Mouse (Mus musculus): ENCODE results near the gene Itpkc.

The Itpkc gene

DNA sequence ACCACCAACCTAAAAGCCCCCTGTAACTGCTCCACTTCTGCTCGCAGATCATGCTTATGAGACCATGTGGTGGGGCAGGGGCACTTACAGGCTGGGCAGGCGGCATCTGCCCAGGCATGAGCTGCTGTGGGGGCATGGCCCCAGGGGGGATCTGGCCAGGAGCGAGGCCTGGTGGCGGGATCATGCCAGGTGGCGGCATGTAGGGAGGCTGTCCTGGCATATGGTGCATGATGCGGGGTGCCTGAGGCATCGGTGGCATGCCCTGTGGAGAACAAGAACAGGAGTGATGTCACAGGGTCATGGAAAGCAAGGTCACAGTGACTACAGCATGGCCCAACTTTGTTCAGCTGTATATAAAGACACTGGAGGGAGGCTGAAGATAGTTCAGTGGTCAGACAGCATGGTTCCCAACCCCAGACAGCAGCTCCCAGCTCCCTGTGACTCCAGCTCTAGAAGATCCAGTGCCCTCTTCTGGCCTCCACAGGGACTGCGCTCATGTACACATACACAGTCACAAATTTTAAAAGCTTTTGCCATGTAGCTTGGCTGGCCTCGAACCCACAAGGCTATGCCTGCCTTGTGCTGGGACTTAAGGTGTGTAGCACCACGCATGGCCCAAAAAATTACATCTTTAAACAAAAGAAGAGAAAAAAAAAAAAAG is 39.1 kb downstream of the Itpkc start:
- DNase-seq (ENCODE audit: low spot score): no peak

DNA sequence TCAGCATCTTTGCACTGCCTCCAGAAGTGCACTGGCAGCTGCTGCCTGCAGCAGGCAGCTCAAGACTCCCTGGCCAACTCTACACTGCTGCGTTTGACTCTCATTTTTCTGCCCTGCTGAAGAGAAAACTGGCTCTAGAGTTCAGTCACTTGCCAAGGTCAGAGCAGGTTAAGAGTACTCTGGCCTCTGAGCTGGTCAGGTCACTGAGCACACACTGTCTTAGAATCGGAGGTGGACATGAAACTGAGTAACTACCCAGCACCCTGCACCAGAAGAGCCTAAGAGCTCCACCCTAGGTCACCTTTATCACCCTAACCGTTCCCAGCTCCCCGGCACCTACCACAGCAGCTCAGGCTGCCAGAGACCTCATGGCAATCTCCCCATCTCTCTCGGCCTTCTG is 42.5 kb downstream of the Itpkc start:
- no peak for DNase-seq (ENCODE audit: low spot score)

DNA sequence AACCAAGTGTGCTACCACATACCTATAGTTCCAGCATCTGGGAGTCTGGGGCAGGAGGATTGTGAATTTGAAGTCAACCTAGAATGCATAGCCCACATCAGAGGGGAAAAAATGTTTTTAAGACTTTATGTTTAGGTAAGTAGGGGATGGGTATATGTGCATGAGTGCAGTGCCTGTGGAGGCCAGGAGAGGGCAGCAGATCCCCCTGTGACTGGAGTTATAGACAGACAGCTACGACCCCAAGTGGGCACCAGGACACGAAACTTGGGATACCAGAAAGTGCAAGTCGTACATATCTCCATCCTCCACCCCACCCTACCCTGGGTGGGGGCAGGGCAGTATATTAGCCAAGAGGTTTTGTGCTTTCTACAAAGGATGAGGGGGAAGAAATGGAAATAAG is 43.5 kb downstream of the Itpkc start:
- DNase-seq (ENCODE audit: low spot score): no peak

DNA sequence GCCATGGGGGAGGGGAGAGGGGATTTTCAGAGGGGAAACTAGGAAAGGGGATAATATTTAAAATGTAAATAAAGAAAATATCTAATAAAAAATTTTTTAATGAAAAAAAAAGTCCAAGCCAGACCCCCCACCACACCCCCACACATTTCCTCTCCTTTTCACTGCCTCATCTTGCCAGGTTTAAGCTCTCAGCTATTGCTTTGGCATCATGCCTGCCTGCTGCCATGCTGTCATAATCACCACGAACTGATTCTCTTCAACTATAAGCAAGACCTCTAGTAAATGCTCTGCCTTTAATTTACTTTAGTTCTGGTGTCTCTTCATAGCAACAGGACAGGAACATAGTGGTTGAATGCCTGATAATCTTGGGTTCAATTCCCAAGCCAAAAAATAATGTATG is 46.0 kb downstream of the Itpkc start:
- no peak for DNase-seq (ENCODE audit: low spot score)

DNA sequence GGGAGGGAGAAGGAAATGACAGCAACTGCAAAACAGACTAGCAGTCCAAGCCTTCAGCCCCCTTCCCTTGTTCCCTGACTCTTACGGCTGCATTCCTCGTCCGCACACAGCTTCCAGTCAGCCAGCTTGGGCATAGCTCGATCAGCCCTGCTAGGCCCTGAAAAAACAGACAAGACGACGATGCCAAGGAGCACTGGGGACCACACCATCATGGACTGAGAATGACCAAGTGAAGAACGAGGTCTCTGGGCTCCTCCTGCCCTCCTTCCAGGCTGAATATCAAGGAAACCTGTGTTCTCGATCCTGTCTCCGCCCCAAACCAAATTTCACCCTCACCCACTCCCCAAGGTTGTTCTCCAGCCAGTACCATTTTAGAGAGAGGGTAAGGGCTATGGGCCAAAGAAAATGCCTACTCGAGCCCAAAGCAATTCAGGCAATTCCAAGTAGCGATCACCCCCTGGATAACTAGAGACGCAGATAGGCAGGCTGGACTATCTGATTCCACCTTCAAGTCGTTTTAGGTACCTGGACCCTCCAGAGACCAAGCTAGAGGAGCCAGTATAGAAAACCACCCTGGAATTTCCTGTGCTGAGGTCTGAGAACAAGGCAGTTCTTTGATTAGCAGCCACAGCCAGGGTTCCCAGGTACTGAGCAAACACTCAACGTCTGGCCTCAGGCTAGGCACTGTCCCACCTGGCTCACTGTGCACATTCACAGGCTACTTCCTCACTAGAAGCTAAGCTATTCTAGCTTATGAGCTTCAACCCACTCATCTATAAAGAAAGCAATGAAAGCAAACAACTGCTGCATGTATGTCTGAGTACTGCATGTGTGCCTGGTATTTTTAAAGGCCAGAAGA is 47.4 kb downstream of the Itpkc start, which contains the start of the genes Gm21983 and Mia:
Gm21983 (minus strand) TSS at position 250 of the 859 bp plus-strand sequence.
Mia (minus strand) TSS at position 321 of the 859 bp plus-strand sequence.
- DNase-seq (ENCODE audit: low spot score): no peak

DNA sequence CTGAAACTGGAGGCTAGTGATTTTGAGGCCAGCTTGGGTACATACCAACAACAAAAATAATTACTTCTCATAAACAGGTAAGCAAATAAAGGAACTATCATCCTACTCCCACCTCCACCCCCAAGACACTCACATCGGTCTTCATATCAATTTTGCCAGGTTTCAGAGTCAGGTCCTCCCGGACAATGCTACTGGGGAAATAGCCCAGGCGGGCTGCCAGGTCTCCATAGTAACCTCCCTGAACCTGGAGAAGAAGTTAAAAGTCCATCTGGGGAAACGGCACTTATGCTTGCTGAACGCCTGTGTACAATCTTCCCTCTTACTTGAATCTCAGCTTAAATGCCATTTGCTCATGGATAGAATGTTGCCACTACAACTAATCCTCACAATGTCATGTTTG is 48.4 kb downstream of the Itpkc start:
- no peak for DNase-seq (ENCODE audit: low spot score)

DNA sequence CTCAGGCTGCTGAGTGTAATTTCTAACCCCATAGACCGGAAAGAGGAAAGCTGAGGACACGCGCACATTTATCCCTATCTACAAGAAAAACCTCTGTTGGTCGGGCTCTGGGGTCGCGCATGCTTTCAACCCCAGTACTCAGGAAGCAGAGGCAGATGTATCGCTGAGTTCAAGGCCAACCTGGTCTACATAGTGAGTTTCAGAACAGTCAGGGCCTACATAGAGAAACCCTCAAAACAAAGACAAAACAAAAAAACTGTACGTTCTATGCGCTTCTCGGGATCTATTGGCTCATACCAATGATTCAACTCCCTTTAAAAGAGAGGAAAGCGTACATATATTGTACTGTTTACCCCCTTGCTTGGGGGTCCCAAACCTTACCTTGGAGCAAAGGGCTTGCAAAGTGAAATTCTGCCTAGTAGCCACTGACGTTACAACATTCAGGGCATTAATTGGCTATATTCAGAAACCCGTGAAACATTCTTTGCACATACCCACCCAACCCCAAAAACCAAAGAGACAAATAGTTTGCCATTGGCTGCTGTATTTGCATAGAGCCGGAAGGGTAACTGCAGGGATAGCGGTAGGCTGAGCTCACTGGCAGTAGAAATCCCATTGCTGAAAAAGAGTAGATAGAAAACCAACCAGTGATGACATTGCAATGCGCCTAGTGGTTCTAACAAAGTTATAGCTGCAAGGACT is 49.1 kb downstream of the Itpkc start:
- DNase-seq (ENCODE audit: low spot score): no peak

DNA sequence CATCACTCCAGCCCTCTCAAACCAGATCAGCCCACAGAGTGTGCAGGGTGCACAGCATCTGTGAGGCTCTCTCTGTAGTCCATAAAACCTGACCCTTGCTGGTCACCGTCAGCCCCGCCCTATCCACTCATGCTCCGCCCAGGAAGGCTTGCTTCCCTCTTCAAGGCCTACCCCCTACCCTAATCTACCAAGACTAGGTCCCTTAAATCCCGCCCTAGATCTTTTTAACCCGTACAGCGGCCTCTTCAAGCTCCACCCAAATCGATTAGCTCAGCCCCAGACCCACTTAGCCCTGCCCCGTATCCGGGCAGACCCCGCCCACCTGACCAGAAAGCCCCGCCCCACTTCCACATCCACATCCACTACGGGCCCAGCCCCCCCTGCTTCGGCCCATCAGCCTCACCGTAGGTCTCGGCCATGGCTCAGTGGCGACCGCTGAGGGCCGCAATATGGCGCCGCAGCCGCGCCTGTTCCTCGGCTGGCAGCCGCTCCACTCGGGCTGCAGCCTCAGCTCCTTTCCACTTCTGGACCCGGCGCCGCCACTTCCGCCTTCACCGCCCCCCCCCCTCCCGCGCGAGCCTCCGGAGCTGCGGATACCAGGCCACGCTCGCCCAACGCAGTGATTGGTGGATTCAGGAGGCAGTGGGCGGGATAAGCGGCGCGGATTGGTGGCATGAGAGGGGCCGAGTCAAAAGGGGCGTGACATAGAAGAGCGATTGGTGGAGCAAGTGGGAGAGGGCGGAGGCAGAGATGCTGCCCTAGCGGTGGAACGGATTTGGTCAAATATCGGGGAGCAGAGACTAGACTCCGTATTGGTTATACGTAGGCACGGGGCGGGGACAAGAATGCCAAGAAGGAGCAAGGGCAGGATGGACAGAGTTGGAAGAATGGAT is 49.9 kb downstream of the Itpkc start, which contains the start of gene Rab4b:
Rab4b (minus strand) TSS at position 573 of the 893 bp plus-strand sequence.
- peak; percentile 100 for DNase-seq (ENCODE audit: low spot score)

DNA sequence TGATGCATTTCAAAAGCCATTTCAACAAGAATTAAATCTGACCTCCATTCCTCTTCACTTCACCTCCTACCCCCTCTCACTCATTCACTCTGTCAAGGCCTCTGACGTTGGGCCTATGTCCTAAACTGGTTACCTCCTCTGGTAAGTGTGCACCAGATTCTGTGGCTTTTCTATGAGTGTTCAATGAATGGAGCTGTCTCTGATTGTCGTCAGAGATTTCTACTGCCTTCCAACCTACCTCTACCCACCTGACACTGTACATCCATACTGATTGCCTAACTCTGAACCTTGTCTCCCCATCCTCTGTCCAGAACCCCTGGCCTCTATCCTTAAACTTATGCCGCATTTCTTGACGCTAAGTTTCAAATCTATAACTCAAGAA is 50.5 kb downstream of the Itpkc start:
- DNase-seq (ENCODE audit: low spot score): no peak

DNA sequence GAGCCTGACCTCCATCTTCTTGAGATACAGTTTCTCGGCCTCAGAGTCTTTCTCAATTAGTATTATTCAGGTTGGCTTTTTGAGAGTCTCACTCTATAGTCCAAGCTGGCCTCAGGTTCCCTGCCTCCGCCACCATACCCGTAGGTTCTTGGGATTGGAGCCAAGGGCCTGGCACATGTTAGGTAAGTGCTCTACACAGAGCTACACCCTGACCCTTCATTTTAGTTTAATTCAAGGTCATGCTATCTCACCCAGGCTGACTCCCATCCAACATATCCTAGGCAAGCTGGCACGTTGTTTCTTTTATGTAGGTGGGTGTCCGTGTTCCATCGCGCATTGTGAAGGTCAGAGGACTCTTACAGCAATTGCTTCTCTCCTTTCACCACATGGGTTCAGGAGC is 53.6 kb downstream of the Itpkc start:
- DNase-seq (ENCODE audit: low spot score): no peak

DNA sequence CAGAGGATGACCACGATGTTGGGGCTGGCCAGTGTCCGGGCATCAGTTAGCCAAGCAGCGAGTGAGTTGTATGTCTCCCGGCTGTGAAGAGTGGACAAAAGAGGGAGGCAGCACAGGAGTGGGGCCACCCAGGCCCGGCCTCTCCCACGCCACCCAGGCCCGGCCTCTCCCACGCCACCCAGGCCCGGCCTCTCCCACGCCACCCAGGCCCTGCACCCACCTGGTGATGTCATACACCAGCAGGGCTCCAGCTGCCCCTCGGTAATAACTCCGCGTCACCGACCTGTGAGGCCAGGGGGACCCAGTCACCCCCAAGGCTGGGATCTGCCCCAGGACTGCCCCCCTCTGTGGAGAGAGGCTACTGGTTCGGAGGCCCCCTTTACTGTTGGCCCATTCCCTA is 54.0 kb downstream of the Itpkc start:
- no peak for DNase-seq (ENCODE audit: low spot score)

DNA sequence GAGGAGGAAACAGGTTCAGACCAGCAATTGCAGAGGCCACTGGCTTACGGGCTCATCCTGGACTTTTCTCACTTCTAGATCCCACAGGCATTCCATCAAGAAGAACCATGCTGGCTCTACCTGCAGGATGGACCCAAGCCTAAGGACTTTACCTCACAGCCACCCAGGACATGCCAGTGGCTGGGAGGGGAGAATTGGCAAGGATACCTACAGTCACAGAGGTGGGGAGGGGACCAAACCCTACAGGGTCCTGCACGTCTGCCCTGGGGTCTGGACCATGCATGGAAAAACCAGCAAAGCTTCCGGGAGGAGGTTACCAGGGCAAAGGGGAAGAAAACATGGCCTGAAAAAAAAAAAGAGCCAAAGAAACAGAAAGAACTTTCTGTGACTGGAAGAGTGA is 57.5 kb downstream of the Itpkc start:
- DNase-seq (ENCODE audit: low spot score): no peak

DNA sequence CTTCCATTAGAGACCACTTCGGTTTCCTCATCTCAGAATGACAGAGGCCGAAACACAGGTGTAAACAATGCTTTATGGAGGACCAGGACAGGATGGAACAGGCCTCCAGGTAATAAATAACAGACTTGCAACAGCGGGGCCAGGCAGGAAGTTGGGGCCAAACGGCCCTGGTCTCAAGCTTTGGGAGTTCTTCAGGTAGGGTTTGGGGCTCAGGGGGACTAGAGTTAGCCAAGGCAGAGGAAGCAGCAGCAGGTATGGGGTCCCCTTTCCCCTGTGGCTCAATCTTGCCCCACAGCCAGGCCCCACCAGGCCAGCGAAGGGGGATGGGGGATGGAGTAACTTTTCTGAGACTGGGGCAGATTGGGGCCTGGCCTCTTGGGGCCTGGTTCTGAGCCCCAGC is 60.1 kb downstream of the Itpkc start:
- no peak for DNase-seq (ENCODE audit: low spot score)

DNA sequence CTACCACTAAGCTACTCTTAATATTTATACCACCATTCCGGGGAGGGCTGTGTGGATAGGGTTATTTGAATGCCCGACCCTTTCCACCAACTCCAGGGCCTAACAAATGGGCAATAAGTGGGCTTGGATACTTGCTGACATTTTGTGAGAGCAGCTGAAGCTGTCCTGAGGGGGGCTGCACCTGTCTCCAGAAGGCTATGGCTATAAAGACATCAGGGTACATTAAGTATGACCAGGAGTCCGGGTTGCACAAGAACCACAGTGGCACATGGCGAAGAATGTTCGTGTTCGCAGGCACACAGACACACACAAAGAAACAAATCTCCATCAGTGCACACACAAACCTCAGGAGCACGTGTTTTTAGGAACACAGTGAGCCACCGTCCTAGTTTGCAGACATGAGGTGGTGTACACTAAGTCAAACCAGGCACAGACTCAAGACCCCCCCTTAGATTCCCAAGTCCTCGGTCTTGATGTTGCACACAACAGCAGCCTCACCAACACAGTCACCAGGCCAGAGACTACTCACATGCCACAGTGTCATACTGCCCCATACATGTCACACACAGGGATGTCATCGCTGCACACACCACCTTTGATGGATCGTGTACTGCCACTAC is 60.9 kb downstream of the Itpkc start:
- no peak for DNase-seq (ENCODE audit: low spot score)

DNA sequence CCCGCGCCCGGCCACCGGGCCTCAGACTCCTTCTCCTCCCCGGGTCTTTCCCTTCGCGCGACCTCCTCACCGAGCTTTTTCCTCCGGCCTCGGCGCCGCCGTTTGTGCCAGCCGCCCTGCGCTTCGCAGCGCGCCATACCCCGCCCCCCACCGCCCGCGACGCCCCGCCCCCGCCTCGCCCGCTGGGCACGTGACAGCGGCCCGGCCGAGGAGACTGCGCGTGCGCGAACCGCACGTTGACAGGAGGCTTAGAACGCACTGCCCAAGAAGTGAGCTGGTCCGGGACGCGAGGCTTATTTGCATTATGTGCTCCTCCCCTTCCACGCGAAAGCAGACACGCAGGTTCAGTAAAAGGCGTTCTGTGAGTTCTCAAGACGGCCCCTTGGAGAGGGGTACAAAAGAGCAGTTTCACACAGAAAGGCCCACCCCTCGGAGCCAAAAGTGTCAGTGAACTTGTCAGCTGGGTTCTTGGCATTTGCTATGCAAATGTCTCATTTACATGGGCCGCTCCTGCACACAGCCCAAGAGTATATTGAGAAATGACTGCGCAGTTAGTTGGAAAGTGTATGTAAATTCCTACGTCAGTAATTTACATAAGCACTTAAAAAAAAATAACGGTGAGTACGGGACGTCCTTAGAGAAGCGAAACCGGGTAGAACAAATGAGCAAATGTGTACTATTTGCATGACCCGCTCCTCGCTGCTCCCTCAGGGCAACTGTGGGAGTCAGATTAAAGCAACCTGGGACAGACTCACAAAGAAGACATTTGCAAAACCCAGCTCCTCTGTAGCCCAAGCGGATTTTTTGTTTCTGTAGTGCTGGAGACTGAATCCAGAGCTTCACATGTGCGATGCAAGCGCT is 61.6 kb downstream of the Itpkc start, which contains the start of gene Egln2:
Egln2 (minus strand) TSS at position 189 of the 861 bp plus-strand sequence.
- DNase-seq (ENCODE audit: low spot score): peak; percentile 93

DNA sequence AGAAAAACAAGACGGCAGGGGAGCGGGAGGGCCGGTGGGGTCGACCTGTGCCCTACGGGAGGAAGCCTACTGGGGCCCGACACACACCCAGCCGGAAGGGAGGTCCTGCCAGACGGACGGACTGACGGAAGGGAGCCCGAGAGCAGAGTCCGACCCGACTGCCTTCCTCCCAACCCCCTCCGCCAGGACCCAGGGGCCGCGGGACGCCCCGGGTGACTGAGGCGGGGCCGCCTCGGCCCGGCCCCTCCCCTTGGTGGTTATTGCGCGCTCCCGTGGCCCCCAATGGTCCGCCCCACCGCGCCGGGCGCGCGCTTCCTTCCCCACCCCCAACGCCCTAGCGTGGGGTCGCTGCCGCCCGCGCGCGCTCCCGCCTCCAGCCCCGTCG is 62.2 kb downstream of the Itpkc start:
- no peak for DNase-seq (ENCODE audit: low spot score)

DNA sequence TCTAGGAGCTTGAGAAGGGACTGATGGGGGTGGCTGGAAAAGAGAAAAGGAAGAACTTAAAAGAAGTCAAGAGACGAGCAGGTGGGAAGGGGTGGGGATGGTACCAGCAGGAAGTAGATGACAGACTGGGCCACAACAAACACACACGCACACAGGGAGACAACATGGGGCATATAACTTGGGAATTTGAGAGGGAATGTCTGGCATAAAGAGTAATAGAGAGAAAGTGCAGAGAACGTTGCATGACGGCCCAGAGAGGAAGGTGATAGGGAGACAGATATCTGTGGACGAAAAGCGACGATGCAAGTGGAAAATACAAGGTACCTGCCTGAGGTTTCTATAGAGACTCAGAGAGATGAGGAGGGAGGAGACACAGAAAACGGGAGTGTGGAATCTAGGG is 62.8 kb downstream of the Itpkc start:
- DNase-seq (ENCODE audit: low spot score): no peak

DNA sequence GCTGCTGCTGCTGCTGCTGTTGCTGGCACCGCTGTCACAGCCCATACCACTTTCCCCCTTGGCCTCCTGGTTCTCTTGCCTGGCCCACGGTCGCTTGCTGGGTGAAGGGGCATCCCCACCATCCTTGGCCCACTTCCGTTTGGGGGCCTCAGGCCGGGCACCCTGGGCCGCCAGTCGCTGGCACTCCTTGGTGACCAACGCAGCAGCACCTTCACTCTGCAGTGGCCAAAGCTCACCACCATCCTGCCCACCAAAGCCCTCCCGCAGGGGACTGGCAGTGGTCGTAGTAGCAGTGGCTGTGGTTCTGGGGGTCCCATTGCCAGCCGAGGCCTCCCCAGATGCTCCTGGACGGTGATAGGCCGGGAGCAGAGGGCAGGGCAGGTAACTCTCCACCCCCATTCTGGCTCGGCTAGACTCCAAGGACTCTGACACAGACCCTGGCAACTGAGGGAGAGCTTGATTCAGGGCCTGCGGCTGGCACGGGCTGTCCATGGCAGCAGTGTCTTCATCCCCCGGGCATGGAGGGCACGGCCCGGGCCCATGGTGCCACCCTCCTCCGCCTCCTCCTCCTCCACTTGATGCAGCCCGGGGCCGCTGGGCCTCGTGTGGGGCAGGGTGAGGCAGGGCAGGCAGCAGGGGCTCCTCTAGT is 63.3 kb downstream of the Itpkc start:
- no peak for DNase-seq (ENCODE audit: low spot score)

DNA sequence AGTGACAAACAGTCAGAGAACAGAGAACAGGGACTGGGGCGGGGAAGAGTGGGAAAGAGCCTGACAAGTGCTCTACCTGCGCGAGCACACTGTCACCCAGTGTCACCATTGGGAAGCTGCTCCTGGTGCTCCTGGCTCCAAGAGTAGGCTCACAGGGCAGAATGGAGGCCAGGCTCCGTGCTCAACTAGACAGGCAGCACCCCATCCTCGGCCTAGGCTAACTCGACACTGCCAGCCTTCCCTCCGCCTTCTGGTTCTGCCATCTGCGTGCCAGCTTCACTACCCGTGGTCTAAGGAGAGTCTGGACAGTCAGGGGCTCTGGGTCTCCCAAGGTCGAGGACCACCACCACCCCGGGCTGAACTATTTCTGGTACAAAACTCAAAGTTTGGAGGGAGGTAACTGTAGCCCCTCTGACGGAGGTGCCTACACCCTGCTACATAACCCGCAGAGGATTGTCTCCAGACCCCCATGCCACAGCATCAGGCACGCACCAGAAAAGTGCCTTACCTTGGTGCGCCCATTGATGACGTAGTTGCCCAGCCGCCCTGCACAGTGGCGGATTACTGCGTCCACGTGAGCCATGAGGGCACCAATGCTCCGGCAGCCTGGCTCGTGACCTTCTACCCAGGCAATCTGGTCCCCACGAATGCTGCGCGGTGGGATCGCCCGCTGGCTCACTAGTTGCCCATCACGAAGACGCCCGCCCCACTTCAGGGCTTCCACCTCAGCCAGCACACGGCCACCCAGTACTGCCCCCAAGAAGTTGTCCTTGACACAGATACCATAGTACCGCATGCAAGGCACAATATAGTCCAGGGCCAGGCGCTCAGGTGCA is 64.1 kb downstream of the Itpkc start:
- DNase-seq (ENCODE audit: low spot score): no peak
